Mouse (Mus musculus): ENCODE data around the gene Fads3.

The Fads3 gene

DNA sequence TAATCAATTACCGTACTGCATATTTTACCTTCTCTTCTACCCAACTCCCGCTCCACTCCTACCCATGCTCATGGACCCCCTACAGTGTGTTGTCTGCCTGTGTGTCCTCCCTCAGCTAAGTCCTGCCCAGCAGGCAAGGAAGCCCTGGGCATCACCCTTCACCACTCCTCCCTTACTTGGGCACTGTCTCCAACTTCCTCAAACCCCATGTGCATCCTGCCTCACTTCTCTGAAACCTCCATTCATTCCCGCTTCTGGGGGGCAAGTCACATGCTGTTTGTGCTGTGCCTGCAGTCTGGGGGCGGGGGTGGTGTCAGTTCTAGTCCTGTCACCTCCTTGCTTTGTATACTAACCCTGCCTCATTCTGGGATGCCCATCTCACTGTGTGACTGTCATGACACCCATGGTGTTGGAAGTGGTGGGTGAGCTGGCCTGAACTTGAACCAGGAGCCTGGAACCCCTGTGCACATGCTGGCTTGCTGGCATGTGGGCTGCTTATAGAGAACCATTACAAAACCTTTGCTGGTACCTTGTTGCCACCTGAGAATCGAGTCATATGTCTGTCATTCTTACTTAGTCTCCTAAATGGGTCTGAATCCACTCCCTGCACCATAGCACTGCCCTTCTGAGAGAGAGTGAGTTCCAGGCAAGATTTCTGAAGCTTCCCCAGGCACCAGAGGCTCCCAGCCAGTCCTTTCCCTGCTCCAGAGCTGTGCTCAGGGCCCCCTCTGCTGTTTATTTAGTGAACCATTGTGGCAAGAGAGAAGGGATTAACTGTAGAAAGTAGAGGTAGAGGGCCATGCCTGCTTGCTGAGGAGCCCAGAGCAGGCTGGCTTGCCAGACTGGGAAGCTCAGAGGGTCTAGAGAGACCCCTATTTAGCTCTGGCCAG, 18.7 kb upstream of the Fads3 start:
- DNase-seq: peak in 1 of 2 experiments; percentile 70

DNA sequence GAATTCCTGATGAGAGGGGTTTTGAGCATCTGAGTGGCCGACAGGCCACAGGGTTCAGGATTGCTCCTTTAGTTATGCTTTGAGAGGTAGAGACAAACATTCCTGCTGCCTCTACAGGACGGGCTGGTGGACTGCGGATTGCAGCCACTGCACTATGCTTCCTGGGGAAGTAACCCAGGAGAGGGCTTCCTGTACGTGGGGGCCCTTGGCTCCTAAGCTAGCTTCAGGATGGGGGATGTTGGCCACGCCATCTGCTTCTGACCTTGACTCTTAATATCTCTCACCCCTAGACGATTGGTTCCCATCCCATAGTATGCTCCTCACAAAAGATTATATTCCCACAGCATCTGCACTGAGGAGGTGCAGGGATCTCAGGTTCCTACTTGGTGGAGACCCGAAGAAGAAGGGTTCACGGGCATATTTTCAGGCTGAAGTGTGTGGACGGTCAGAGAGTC, 18.0 kb upstream of the Fads3 start:
- DNase-seq: no peak

DNA sequence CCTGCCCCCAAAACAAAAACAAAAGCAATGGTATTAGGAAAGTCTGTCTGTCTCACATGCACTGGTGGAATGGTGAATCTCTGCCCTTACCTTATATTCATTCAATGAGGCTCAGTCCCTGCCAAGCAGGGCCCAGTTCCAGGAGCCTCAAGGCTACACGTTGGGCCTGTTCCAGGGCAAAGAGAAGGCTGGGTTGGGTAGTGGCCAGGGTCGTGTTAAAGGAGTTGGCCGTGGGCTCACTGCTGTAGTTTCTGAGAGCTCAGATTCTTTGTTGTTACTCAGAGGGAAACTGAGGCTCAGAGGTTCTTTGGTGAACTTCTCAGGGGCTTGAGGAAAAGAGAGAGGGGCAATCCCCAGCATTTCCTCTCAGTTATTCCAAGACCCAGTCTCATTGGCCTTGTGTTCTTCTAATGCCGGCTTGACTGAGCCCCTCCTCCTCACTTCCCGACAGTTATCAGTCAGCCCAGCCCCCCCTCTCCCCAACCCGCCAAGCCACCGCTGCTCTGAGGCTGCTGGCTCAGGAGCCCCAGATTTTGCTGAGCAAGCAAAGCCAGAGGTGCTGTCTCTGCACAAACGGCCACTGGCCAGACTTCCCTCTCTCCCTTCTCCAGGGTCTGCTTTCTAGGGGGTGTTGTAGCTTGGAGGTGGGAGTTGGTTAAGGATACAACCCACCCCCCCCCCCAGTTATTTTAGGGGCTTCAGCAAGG, 16.0 kb upstream of the Fads3 start:
- DNase-seq: peak; percentile 85

DNA sequence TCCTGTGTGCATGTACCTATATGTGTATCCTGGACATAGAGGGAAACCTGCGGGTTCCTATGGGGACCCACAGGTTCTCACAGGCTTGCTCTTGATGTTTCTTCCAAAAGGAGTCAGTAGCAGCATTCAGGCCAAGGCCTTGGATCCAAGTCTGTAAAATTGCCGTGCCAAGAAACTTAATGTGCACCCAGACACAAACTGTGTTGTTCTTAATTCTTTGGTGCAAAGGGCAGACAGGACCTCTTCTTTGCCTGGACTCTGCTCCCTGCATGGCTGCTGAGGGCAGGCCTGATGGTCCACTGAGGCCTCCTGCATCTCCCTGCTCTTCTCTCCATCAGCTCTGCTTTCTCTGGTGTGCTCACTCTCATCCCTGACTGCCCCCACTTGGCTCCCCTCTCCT, 11.6 kb upstream of the Fads3 start:
- DNase-seq: peak; percentile 63 to 84

DNA sequence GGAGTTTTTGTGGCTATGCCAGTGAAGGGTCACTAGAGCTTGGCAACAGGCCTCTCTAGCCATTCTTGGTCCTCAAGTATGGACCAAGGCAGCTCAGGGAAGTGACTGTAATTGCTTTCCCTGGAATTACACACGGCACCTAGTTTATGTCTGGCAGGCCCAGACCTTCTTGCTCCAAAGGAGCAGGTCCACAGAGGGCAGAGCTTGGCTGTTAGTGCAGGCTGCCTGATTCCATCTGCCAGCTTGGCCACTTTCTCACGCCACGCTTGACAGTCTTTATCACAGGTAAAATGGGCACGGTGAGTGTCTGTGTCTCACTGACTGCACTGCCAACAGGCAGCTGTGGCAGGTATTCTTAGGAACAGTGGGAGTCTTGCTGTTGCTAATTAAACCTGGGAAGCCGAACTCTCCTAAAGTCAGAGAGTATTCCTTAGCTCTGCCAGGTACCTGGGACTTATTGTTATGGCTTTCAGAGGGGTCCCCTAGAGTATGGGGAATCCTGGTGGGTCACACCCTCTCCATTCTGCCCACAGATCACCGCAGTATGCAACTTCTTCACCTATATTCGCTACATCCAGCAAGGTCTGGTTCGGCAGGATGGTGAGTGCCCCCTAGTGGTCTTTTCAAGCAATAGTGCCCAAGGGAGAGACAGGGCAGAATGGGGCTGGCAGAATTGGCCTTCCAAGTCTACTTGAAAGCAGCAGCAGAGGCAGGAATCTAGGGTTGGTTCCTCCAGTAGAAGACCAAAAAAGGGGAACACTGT, 8.0 kb upstream of the Fads3 start:
- DNase-seq: peak; percentile 71 to 73

DNA sequence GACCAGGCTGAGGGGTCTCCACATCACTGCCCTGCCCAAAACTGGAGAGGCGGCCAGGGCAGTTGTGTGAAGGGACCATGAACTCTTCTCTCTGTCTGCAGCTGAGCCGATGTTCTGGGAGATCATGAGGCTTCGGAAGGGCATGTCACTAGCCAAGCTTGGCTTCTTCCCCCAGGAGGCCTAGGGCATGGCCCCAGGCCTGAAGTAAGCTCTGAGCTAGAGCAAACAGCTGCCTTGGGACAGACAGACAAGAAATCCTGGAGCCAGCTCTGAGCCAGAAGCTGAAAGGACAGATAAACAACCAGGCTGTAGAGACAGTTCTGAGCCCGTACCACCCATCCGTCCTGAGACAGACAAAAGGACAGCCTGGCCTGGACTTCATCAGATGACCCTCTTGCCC, 7.0 kb upstream of the Fads3 start:
- DNase-seq: no peak

DNA sequence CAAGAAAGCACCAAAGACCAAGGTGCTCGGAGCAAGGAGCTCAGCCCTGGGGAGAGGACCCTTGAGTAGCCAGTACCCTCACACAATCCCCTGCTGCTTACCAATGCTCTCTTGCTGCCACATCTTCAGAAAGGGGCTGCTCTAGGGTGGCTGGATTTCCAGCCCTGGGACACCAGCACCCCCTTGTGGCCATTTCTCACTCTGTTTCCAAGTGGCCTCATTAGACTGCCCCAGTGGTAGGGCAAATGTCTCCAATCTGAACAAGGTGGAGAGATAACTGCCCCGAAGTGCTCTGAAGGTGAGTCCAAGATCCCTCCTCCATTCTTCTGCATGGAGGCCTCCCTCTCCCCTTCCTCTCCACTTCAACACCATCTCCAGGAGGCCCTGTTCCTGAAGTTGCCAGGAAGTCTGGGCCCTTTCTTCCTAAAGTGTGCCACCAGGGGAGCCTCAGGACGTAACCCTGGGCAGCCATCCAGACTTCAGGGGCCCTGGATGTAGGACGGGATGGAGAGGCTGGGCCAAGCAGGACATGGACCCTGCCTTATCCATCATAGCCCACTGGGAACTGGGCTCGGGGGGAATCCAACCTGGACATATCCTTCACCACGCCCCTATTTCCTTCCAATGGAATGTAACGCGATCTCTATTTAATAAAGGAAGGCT, 6.5 kb upstream of the Fads3 start:
- DNase-seq: peak; percentile 83 to 94

DNA sequence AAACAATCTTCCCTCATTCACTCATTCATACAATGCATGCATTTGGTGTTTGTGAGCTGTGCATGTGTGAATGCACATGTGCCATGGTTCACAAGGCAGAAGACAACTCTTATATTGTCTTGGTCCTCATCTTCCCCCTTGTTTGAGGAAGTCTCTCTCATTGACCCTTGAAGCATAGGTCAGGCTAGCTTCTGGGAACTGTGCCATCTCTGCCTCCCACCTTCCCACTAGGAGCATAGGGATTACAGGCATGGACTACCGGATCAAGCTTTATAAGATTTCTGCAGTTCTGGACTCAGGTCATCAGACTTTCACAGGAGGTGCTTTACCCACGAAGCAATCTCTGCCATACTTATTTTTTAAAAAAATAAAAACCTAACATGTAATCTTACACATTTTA, 3.8 kb upstream of the Fads3 start:
- peak; percentile 63 to 65 for DNase-seq

DNA sequence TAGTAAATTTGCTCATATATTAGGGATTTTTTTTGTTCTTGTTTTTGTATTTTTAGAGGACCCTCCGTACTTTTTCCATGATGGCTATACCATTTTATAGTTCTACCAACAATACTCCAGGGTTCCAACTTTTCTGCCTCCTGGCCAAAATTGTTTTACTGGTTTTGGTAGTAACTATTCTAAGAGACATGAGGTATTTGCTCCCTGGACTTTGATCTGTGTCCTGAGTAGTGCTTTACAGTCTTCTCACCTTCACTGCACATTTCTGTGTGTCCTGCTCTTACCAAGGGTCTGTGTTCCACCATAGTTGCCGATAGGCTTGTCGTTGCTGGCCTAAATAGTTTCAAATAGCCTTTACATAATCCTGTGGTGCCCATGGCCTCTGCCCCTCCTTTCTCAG, 3.0 kb upstream of the Fads3 start:
- DNase-seq: peak in 1 of 2 experiments; percentile 60

DNA sequence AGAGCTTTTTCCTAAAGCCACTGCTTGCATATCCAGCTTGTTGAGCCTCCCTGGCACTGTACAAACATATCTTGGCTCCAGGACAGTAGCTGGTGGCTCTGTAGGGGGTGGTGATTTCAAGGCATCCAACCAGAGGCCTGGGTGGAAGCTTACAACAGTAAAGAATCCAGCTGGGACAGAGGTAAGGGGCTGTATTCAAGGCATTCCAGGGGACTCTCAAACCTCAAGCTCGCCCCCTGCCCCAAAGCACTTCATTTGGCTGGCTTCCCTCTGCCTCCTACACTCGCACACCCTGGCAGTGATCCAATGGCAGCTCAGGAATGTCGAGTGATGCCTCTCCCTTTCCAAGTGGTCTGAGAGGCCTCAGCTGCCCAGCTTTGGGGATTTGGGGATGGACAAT, 2.5 kb upstream of the Fads3 start:
- DNase-seq: peak; percentile 58 to 71

DNA sequence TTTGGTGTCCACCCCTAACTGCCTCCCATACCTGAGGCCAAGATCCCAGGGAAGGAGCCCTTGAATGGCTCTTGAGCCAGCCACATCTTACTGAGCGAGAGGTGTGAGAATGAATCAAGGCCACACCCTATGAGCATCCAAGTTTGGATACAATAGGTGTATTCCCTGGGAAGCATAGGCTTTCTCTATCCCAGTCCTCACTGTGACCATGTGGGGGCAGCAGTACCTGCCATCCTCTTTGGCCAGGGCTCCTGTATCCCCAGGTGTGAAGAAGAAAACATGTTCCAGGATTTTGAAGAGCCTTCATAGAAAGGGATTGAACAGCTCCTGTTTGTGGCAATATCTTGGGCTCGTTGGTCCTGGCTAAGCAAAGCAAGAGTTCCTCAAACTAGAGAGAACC, 1.8 kb upstream of the Fads3 start:
- peak; percentile 55 to 67 for DNase-seq

DNA sequence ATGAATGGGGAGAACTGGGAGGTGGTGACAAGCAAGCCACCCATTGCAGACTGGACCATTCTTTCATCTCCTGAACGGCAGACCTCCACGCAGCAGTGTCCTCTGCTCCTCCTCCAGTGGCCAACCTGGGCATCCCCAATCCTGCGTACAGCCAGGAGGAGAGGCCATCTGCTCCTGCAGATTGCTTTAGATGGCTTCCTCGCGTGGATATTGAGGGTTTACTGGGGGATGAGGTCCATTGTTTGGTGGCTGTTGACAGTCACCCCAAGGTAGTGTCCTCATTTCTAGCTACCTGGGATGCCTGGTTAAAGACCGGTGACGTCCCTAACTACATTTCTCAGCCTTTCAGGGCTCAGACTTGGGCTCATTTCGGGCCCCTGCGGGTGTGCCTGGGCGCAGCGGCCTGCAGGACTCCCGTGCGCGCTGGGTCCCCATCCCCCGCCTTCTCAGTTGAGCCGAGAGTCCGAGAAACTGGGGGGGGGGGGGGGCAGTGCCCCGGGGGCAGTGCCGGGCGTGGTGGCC, 442 bp upstream of the Fads3 start:
- no peak for DNase-seq

DNA sequence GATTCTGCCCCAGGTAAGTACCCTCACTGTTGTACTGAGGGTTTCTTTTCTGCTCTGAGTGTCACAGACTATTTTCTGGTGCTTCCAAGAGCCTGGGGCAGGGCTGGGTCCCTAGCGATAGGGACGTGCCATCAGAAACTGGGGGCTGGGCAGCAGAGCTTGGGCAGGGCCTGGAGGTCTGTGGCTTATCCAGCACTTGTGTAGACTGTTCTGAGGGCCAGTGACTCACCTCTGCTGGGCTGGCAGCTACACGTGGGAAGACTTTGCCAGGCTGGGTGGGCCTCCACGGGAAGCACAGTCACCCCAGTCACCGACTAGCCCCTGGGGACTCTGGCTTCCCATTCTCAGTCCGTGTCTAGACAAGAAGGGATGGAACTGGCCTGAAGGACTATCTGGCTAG, 863 bp downstream of the Fads3 start:
- no peak for DNase-seq

DNA sequence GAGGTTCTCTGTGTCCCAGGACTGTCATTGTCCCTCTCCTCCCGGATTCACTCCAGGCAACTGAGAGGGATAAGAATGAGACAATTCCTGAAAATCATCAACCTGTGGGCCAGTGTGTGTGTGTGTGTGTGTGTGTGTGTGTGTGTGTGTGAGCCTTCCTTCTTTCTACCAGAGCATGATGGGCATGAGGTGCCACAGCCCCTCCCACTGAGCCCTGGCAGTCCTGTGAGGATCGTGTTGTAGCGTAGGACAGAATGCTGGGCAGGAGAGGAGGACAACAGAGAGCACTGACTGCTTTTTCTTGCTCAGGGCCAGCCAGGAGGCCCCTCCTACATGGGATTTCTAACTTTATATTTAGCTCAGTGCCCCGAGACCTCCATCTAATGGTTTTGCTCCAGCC, 1.4 kb downstream of the Fads3 start:
- DNase-seq: peak in 1 of 2 experiments; percentile 58

DNA sequence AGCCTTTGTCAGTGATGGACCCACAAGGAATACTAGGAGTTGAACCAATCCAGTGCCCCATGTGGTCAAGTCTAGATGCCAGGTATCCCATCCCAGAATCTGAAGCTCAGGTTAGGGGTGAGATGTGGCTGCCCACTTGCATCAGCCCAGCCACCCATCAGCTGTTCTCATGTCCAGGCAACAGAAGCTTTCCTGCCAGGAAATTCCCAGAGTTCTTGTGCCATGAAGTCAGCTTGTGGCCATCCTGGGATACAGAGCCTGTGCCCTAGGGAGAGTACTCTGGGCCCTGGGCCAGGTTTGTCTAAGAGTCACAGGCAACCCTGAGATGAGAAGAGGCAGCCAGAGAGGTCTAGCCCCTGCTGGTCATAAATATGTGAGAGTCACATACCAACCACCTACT, 2.3 kb downstream of the Fads3 start:
- peak; percentile 86 to 88 for DNase-seq

DNA sequence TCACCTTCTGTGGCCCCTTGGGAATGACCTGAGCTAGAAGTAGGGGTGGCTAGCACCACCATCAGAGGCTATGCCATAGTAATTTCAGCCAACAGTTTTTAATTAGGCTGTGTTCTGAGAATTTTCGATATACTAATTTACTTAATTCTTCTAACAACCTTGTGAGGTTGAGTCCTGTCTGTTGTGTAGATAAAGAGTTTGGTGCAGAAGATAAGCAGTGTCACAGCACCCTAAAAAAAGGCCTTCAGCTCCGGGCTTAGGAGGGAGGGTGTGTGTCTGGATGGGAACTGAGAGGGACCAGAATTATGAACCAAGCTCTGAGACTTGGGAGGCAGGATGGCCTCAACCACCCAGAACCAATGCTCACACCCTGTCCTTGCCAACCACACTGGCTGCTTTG, 4.3 kb downstream of the Fads3 start:
- DNase-seq: no peak

DNA sequence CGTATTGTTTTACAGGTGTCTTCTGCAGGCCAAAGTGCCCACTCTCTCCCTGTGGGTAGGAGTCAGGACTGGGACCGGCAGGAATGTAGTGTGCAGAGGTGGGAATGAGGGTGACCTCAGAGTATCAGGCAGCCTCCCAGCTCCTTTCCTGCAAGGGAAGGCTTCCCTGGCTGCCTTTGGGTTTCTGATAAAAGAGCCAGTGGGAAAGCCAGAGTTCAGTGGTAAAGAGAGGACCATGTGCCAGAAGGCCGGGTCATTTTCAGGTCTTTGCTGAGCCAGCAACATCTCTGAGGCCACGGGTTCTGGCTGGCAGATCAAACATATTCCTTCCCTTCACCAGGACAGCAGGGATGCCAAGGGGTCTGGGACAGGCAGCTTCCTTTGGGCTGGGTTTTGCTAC, 5.0 kb downstream of the Fads3 start:
- DNase-seq: peak; percentile 73 to 85

DNA sequence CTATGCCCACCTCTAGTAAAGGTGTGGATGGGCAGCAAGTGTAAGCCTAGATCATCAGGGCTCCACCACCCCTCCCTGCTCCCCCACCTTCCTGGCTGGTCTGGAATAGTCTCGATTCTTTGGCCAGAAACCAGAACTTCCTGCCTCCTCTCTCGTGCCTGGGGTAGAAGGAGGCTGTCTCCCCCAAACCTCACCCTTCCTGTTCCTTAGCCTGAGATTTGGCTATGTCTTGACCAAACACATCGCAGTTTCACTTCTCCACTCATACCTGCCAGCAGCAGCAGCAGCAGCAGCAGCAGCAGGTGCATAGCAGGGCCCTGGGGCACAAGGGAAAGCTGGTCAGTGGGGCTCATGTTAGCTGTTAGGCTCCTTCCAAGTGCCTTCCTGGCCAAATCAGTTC, 5.6 kb downstream of the Fads3 start:
- no peak for DNase-seq

DNA sequence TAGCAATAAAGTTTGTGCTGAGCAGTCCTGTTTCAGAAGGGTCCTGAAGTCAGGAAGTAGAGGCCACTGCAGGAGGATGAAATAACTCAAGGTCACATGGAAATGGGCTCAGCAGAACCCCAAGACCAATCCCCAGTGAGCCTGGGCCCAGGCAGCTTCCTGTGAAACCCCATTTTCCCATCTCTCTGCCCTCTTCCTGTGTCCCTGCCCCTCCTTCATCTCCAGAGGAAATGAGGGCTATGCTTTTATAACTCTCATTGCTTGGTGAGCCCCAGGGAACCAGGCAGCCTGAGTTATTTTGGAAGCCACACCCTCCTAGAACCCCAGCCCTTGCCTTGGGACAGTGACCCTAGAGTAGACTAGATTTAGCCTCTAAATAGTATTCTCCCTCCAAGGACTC, 8.2 kb downstream of the Fads3 start:
- DNase-seq: no peak

DNA sequence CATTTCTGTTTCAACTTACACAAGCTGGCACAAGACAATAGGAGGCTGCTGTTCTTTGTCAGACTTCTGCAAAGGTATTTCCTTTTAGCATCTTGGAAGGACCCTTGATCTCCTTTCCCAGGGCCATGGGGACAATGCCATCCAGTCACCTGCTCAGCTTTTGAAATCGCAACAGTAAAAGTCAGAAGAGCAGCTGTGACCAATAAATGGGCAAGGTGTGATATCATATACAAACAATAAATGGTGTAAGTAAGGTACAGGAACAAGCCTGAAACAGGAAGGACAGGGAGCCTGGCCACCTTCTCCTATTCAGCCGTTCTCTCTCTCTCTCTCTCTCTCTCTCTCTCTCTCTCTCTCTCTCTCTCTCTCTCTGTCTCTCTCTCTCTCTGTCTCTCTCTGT, 9.1 kb downstream of the Fads3 start:
- DNase-seq: no peak

DNA sequence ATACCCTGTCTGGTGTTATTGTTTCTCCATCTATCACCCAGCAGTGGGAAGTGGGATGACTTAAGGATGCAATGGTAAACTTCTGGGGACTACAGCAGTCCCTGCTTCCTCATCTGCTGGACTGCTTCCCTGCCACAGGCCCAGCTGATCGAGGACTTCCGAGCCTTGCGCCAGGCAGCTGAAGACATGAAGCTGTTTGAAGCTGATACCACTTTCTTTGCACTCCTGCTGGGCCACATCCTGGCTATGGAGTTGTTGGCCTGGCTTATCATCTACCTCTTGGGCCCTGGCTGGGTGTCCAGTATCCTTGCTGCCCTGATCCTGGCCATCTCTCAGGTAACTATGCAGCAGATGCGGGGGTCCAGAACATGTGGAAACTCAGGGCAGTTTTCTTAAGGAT, 11.3 kb downstream of the Fads3 start:
- no peak for DNase-seq

DNA sequence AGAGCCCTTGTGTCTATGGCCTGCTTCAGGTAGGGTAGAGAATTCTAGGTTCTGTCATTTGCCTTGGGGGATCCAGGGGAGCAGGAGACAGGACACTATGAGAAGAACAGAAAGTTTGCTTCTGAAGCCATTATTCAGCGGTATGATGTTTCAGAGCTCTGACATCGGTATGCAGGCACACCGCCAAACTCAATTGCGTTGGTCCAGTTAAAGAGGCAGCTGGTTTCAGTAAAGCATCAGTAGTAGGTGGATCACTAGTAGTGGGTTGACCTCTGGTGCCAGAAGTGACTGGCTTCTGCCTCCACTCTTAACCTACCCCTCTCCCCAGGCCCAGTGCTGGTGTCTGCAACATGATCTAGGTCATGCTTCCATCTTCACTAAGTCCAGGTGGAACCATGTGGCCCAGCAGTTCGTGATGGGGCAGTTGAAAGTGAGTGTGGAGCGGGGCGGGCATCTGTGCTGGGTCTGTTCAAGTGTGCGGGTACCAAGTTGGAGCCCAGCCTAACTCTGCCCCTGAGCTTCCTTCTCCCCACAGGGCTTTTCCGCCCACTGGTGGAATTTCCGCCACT, 12.4 kb downstream of the Fads3 start:
- peak in 1 of 2 experiments; percentile 52 for DNase-seq

Measured in kidney, postnatal 36 days (tissue).